Mouse (Mus musculus) kidney, embryonic 16.5 days (tissue): ENCODE data around the gene Olfr1012. TPM values are rescaled to one million over a fixed set of nuclear protein-coding genes. Genes with fewer than 3 reads are reported as not detected.
"Not testable (repeated sequence)": the region's sequence is repeated elsewhere in the genome, so short reads cannot be mapped to it uniquely, and the experiment has no call there.

Experiments
- ATAC-seq: fragments of 200-750 bp; cut with Nextera tagmentation; 2 replicates; pipeline ENCODE4 v1.8.0; 2017; ENCODE audit warnings: moderate TSS enrichment; ENCODE audit not compliant: low FRiP score, low TSS enrichment
- H3K27ac ChIP-seq: fragments of 300-500 bp; sonication (generic); 2 replicates; pipeline ENCODE4 v1.5.1; 2014; ENCODE audit warnings: low read length
- H3K27me3 ChIP-seq: fragments of 300-500 bp; sonication (generic); 2 replicates; pipeline ENCODE4 v1.6.1; 2014; ENCODE audit warnings: low read length, control low read depth, mixed read lengths; ENCODE audit not compliant: insufficient read depth
- H3K36me3 ChIP-seq: fragments of 300-500 bp; sonication (generic); 2 replicates; pipeline ENCODE4 v1.6.1; 2014; ENCODE audit warnings: low read length, control low read depth, mixed read lengths; ENCODE audit not compliant: insufficient read depth
- H3K4me1 ChIP-seq: fragments of 300-500 bp; sonication (generic); 2 replicates; pipeline ENCODE4 v1.6.1; 2014; ENCODE audit warnings: low read length, control low read depth, mixed read lengths; ENCODE audit not compliant: insufficient read depth
- H3K4me2 ChIP-seq: fragments of 300-500 bp; sonication (generic); replicated peaks from 2 replicates; pipeline ENCODE4 v1.6.1; 2014; ENCODE audit warnings: low read depth, low read length
- H3K4me3 ChIP-seq: fragments of 300-500 bp; sonication (generic); 2 replicates; pipeline ENCODE4 v1.5.1; 2014; ENCODE audit warnings: mild to moderate bottlenecking, low read length
- H3K9ac ChIP-seq: fragments of 300-500 bp; sonication (generic); replicated peaks from 2 replicates; pipeline ENCODE4 v1.6.1; 2014; ENCODE audit warnings: low read length
- H3K9me3 ChIP-seq: fragments of 300-500 bp; sonication (generic); 2 replicates; pipeline ENCODE4 v1.6.1; 2016; ENCODE audit warnings: low read length, control low read depth
- WGBS: fragments of 180-500 bp; shearing (Covaris S2); extraction: QIAGEN DNeasy Blood & Tissue Kit; methylation state at CpG from one replicate; pipeline ENCODE4 v1.1.7; 2014; 5-methylcytosine and 5-hydroxymethylcytosine counted together
- polyA plus RNA-seq: library from polyadenylated mRNA; unstranded; fragments of >200 nt; fragmentation: Nextera tagmentation; extraction: Ambion mirVana; gene quantifications from 2 replicates; pipeline ENCODE4 v1.2.1, GENCODE M21; 2015

Gene Olfr1012
- polyA plus RNA-seq, 1 experiment from 2014 or later = not detected

DNA sequence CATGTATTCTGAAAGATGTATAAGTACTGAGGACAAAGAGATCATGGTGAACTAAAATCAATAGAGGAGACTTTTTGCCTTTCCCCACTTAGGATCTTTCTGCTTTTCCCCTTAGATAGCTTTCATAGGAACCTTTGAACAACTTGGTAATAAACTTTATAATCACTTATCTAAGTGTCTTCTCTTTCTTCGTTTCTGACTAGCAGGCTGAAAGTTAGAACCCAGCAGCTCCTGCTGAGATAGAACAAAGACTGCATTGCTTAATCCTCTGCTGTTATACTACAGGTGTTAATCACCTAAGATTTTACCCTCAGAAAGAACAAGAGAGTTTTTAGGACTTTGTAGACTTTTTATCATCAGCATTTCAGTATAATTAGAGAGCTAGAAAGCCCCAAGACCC is 51.4 kb downstream of the Olfr1012 start:
- H3K9ac ChIP-seq = no peak overlapping the region
- ATAC-seq = no peak
- no peaks in the 10 kb centered on the region for H3K4me1 ChIP-seq
- no peaks in the 10 kb centered on the region for H3K27me3 ChIP-seq
- H3K36me3 ChIP-seq = no peaks in the 10 kb centered on the region
- H3K27ac ChIP-seq = no peak overlapping the region
- WGBS = 18% methylated on average over 1 of the region's 1 CpGs
- no peak overlapping the region for H3K4me3 ChIP-seq
- H3K4me2 ChIP-seq = no peak overlapping the region
- H3K9me3 ChIP-seq = no peaks in the 10 kb centered on the region; the same call in 1 of the 2 replicates

DNA sequence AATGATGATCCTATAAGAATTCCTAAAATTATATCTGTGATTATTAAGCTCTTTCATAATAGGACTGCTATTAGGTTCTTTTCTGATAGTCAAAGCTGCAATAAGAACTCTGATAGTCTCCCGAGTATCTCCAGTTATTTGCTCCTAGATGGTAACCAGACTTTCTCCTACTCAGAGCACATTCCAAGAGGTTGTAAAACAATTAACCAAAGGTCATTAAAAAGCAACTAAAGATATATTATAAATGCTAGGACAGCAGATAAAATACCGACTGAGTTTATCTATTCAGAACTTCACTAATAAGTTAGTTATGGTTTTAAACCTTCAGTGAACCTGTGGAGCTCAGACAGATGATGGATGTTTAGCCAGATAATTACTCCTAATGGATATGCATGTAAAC is 51.9 kb downstream of the Olfr1012 start:
- not testable (repeated sequence) for H3K27ac ChIP-seq, H3K4me3 ChIP-seq, ATAC-seq, H3K4me2 ChIP-seq, H3K9ac ChIP-seq, H3K27me3 ChIP-seq, H3K36me3 ChIP-seq, H3K4me1 ChIP-seq, H3K9me3 ChIP-seq
- 40% methylated on average over 2 of the region's 2 CpGs for WGBS

Other genes starting within 250 kb of the Olfr1012 start
- not detected in 2 replicates for gene 4833423E24Rik, start 243.7 kb downstream of the Olfr1012 start, polyA plus RNA-seq
- not detected in 2 replicates for gene Olfr996, start 183.6 kb downstream of the Olfr1012 start, polyA plus RNA-seq
- not detected in 2 replicates for gene Olfr998, start 173.8 kb downstream of the Olfr1012 start, polyA plus RNA-seq
- gene Olfr1000, start 150.9 kb downstream of the Olfr1012 start, polyA plus RNA-seq = not detected in 2 replicates
- gene Olfr1002, start 112.1 kb downstream of the Olfr1012 start, polyA plus RNA-seq = not detected in 2 replicates
- gene Olfr154, start 98.3 kb downstream of the Olfr1012 start, polyA plus RNA-seq = not detected in 2 replicates
- gene Olfr1006, start 84.0 kb downstream of the Olfr1012 start, polyA plus RNA-seq = not detected in 2 replicates
- gene Olfr1008, start 73.3 kb downstream of the Olfr1012 start, polyA plus RNA-seq = not detected in 2 replicates
- gene Olfr1009, start 47.3 kb downstream of the Olfr1012 start, polyA plus RNA-seq = not detected in 2 replicates
- gene Olfr1013, start 4.3 kb upstream of the Olfr1012 start, polyA plus RNA-seq = not detected in 2 replicates
- not detected in 2 replicates for gene Olfr1014, start 9.9 kb upstream of the Olfr1012 start, polyA plus RNA-seq
- not detected in 2 replicates for gene Olfr1015, start 19.3 kb upstream of the Olfr1012 start, polyA plus RNA-seq
- gene Olfr1016, start 39.8 kb upstream of the Olfr1012 start, polyA plus RNA-seq = not detected in 2 replicates
- gene Olfr1018, start 55.7 kb upstream of the Olfr1012 start, polyA plus RNA-seq = not detected in 2 replicates
- not detected in 2 replicates for gene Olfr1019, start 82.7 kb upstream of the Olfr1012 start, polyA plus RNA-seq
- not detected in 2 replicates for gene Olfr1020, start 84.3 kb upstream of the Olfr1012 start, polyA plus RNA-seq
- not detected in 2 replicates for gene Olfr1022, start 105.8 kb upstream of the Olfr1012 start, polyA plus RNA-seq
- not detected in 2 replicates for gene Olfr1023, start 122.9 kb upstream of the Olfr1012 start, polyA plus RNA-seq
- gene Olfr1024, start 142.3 kb upstream of the Olfr1012 start, polyA plus RNA-seq = not detected in 2 replicates
- gene Olfr1025-ps1, start 152.4 kb upstream of the Olfr1012 start, polyA plus RNA-seq = not detected in 2 replicates
- gene Olfr1026, start 158.8 kb upstream of the Olfr1012 start, polyA plus RNA-seq = not detected in 2 replicates
- gene Olfr1028, start 187.7 kb upstream of the Olfr1012 start, polyA plus RNA-seq = not detected in 2 replicates
- not detected in 2 replicates for gene Olfr1029, start 211.1 kb upstream of the Olfr1012 start, polyA plus RNA-seq
- gene Olfr1030, start 216.5 kb upstream of the Olfr1012 start, polyA plus RNA-seq = not detected in 2 replicates
- not detected in 2 replicates for gene Olfr1031, start 227.5 kb upstream of the Olfr1012 start, polyA plus RNA-seq
- not detected in 2 replicates for gene Olfr1032, start 242.8 kb upstream of the Olfr1012 start, polyA plus RNA-seq